Mouse (Mus musculus) bone marrow, adult 2 months (tissue): ENCODE results near the gene Pde7b. TPM values are rescaled to one million over a fixed set of nuclear protein-coding genes. Genes with fewer than 3 reads are reported as not detected.
A peak's percentile ranks its signal among the peaks of the same experiment; 100 is the strongest.
"Not testable (repeated sequence)": the region's sequence is repeated elsewhere in the genome, so short reads cannot be mapped to it uniquely, and the experiment has no call there.

Experiments
- H3K27ac ChIP-seq: fragments of 200-500 bp; 2 replicates; pipeline ENCODE4 v1.5.1; 2012; ENCODE audit warnings: low read depth, mild to moderate bottlenecking, control low read depth, inconsistent platforms, low read length; ENCODE audit not compliant: control insufficient read depth, poor library complexity, insufficient read depth
- H3K4me1 ChIP-seq: fragments of 200-500 bp; 2 replicates; pipeline ENCODE4 v1.6.1; 2011; ENCODE audit warnings: low read length; ENCODE audit not compliant: control insufficient read depth, insufficient read depth
- H3K4me3 ChIP-seq: fragments of 200-500 bp; replicated peaks from 2 replicates; pipeline ENCODE3; 2011; ENCODE audit warnings: mild to moderate bottlenecking, low read depth, low read length, control low read depth; ENCODE audit not compliant: control insufficient read depth
- CTCF ChIP-seq: fragments of 200-500 bp; IDR thresholded peaks from 2 replicates; pipeline ENCODE4 v1.5.1; 2011; ENCODE audit warnings: low read length, control low read depth; ENCODE audit not compliant: control insufficient read depth, insufficient read depth
- POLR2A ChIP-seq: fragments of 200-500 bp; IDR thresholded peaks from 2 replicates; pipeline ENCODE4 v1.6.1; 2011; ENCODE audit warnings: low read depth, mild to moderate bottlenecking, control low read depth, low read length, borderline replicate concordance; ENCODE audit not compliant: control insufficient read depth
- WGBS: fragments of 180-500 bp; shearing (Covaris S2); methylation state at CpG from one replicate; pipeline ENCODE4 v1.1.7; 2018; 5-methylcytosine and 5-hydroxymethylcytosine counted together
- polyA plus RNA-seq: library from polyadenylated mRNA; stranded (reverse); fragments of >200 nt; gene quantifications from 2 replicates; pipeline ENCODE4 v1.2.4, GENCODE M21; 2011; ENCODE audit warnings: low replicate concordance; ENCODE audit not compliant: missing spikeins, insufficient read depth, insufficient read length

Gene Pde7b
- polyA plus RNA-seq, 1 experiment, result 1.8 TPM

GRCm38 (mm10) chr10:20548833-20549710, 175.8 kb downstream of the Pde7b start:
- no peak for TF ChIP-seq POLR2A
- no peak for TF ChIP-seq CTCF
- Histone ChIP-seq H3K27ac (no peak overlapping the region; the same call in 1 of the 2 replicates), H3K4me3 (no peak overlapping the region)

GRCm38 (mm10) chr10:20547951-20548551, 176.8 kb downstream of the Pde7b start:
- Histone ChIP-seq H3K27ac (no peak overlapping the region), H3K4me3 (no peak overlapping the region), H3K4me1 (no peaks in the 10 kb centered on the region; the same call in 1 of the 2 replicates)
- TF ChIP-seq CTCF (no peak), POLR2A (no peak)
- WGBS, result 7% methylated on average over 19 of the region's 19 CpGs

More at GRCm38 (mm10) chr10:20548833-20549710, 175.8 kb downstream of the Pde7b start:
- H3K4me1 ChIP-seq, result no peaks in the 10 kb centered on the region; the same call in 1 of the 2 replicates
- 76% methylated on average over 13 of the region's 13 CpGs for WGBS

DNA sequence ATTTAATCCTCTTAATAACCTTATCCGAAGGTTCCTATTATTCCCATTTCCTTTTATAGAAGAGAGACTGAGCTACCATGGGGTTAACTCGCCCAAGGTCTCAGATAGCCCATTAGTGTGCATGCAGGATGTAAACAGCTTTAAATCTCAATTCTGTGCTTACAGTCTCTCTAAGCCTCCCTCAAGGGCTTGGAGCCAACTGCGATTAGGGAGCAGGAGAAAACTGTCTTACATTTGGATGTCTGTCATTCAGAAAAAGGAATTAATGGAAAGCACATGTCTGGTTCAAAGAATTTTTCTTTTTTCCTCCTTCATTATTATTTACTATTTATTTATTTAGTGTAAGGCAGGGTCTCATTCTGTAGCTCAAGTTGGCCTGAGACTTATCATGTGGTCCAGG, 181.8 kb downstream of the Pde7b start:
- TF ChIP-seq CTCF, result no peak
- H3K4me3 ChIP-seq, result no peak overlapping the region
- no peaks in the 10 kb centered on the region; the same call in 1 of the 2 replicates for H3K4me1 ChIP-seq
- WGBS, result 80% methylated on average over 3 of the region's 3 CpGs
- H3K27ac ChIP-seq, result no peak overlapping the region

DNA sequence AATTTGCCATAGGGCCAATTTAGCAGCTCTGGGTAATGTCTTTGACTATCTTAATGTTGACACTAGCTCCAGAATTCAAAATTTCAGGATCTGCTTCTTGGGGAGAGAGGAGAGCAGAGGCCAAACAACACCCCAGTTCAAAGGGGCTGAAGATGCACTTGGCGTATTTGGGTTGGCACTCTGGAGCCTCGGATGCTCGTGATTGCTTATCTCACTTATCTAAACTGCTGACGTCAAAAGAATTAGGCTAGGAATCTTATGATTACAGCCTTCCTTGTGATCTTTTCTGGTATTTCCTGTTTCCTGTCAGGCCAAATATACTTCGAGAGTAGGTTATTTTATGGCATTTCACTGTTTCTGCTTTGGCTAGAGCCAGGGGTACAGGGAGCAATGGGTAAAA, 191.1 kb downstream of the Pde7b start:
- WGBS, result 22% methylated on average over 5 of the region's 5 CpGs
- Histone ChIP-seq H3K4me1 (peaks cover 1% of the 10 kb centered on the region; the same call in 1 of the 2 replicates), H3K4me3 (no peak overlapping the region), H3K27ac (no peak overlapping the region)
- no peak for TF ChIP-seq POLR2A
- TF ChIP-seq CTCF, result no peak

- Histone ChIP-seq H3K4me3 (no peak overlapping the region), H3K27ac (no peak overlapping the region), H3K4me1 (peaks cover 1% of the 10 kb centered on the region; the same call in 1 of the 2 replicates)
- under 1% methylated on average over 5 of the region's 5 CpGs for WGBS
- TF ChIP-seq CTCF (no peak), POLR2A (no peak)
Measured at GRCm38 (mm10) chr10:20531921-20532320, 193.0 kb downstream of the Pde7b start.

DNA sequence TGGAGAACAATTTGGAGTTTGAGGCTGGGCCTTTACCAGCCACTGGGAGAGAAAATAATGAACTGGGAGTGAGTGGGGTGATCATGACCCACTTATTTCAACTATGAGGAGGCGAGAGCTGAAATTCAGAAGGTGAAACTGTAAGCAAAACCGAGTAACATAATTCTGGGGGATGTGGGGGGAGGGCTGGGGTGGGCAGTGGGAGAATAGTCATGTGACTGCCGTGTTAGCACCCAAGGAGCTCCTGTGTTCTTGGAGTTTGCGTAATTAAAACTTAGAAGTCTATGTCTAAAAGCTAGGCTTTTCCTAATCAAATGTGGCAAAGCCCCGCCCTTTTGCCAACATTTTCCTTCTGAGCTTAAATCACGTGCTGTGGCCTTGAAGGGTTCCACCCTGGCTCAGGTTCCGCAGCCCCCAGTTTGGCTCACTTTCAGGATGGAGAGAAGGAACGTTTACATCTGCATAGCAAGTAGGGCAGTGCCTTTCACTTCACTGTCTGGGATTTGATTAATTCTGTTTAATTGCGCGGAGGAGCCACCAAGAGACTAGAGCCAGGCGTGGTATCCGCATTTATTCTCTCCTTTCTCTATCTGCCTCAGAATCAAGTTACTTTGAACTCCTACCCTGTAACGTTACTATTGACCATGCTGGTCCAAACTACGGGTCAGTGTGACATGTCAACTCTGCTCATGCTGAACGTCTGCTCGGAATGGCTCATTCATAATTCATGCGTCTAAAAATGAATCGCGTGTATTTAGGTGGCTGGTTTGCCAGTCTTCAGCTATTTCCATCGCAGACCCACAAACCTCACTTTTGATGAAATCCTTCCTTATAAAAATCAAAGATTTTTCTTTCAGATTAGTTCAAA, 196.1 kb downstream of the Pde7b start:
- Histone ChIP-seq H3K4me1 (peaks cover 1% of the 10 kb centered on the region; the same call in 1 of the 2 replicates), H3K4me3 (no peak overlapping the region), H3K27ac (no peak overlapping the region)
- 84% methylated on average over 20 of the region's 20 CpGs for WGBS
- TF ChIP-seq CTCF (no peak), POLR2A (no peak)

GRCm38 (mm10) chr10:20527737-20528136, 197.1 kb downstream of the Pde7b start:
- H3K27ac ChIP-seq, result no peak overlapping the region
- peaks cover 1% of the 10 kb centered on the region; the same call in 1 of the 2 replicates for H3K4me1 ChIP-seq
- no peak overlapping the region for H3K4me3 ChIP-seq
- WGBS, result 83% methylated on average over 4 of the region's 4 CpGs
- TF ChIP-seq POLR2A (no peak), CTCF (no peak)

- 86% methylated on average over 9 of the region's 9 CpGs for whole genome bisulfite sequencing
- Histone ChIP-seq H3K27ac (no peak overlapping the region), H3K4me3 (no peak overlapping the region), H3K4me1 (no peaks in the 10 kb centered on the region)
- TF ChIP-seq POLR2A (no peak), CTCF (no peak)
Measured at GRCm38 (mm10) chr10:20518529-20518889, 206.4 kb downstream of the Pde7b start.

DNA sequence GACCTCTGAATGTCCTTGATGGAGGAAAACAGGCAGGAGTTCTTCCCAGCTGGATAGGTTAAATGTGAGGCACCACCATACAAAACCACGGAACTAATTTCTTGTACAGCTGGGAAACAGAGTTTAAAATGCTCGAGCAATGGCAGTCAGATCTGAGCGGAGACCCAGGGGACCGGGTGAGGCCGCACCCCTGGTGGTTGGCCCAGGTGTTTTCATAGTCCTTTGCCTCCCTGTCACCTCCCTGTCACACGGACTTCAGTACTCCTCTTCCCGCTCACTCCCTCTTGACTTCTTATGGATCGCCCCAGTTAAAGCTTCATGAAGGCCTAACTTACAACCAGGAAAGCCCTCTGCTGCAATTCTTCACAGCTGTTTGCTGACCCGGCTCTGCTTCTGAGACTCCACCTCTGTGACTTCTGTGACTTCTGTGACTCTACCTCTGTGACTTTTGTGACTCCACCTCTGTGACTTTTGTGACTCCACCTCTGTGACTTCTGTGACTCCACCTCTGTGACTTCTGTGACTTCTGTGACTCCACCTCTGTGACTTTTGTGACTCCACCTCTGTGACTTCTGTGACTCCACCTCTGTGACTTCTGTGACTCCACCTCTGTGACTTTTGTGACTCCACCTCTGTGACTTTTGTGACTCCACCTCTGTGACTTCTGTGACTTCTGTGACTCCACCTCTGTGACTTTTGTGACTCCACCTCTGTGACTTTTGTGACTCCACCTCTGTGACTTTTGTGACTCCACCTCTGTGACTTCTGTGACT, 206.9 kb downstream of the Pde7b start:
- peak overlapping the region; percentile 57 for H3K4me3 ChIP-seq
- H3K27ac ChIP-seq, result peak overlapping the region; percentile 70
- 76% methylated on average over 9 of the region's 9 CpGs for WGBS

More for the DNA sequence above, 206.9 kb downstream of the Pde7b start:
- not testable (repeated sequence) for H3K4me1 ChIP-seq
